Mouse (Mus musculus) CH12F3 (cell line): Measurements from ENCODE around the gene Ly6g6c.

ENCODE experiments used
- in situ Hi-C: fragments of 300-500 bp; cut with MboI; formaldehyde crosslinking; loops from 2 replicates; pipeline ENCODE4 v1.14.3; 2020; ENCODE audit warnings: low sequenced_read_pairs

The Ly6g6c gene

DNA sequence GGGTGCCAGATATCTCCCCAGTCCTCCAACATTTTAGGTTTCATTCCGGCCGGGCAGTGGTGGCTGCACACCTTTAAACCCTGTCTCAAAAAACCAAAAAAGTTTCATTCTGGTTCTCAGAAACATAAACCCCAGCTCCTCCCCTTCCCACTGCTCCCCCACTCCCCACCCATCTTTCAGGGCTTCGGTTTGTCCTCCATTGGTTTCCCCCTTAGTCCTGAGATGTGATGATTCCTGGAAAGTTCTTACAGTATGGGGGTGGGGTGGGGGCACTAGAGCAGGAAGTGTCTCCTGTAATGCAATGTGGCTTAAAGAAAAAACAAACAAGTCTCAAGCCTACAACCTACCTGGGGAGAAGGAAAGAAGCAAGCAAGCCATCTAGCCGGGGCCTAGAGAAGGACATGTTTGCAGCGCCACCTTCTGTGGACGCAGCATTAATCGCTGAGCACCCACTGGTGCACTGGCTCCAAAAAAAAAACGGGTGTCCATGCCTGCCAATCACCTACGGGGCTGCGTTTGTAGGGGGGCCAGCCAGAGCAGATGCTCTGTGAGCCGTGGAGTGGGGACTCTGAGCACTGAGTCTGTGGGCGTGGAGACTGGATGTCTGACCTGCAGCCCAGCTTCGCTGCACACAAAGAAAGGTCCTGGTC is 40.7 kb downstream of the Ly6g6c start:
- in situ Hi-C loops = no loop called here

DNA sequence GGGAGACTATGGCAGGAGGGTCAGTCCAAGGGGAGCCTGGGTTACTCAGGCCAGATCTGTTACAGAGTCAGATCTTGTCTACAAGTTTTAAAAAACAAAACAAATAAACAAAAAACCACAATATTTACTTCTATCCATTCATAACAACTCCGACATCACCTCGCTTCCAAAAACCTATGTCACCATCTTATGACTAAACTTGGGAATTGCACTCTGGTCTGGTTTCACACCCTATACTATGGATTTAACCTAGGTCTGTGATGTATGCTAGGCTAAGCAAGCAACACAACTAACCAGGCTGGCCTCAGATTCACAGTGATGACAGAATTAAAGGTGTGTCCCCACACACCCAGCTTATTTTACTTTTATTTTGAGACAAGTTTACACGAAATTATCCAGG is 41.3 kb downstream of the Ly6g6c start:
- in situ Hi-C loops = no loop called here

DNA sequence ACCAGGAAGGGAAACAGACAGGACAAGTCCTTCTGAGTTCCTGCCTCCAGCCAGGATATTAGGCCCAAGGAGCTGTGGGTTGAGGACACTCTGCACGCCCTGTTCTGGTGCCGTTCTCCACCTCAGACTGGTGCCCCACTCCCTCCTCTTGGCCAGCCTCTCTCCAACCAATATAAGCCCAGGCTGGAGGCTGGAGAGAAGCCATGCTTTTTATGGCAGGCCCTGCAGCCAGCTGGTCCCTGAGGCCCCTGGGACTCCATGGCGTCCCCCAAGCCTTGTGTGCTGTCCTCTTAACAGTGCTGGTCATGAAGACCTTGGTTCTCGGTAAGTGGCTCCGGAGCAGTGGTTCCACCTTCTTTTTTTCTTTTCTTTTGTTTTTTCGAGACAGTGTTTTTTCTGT is 42.9 kb downstream of the Ly6g6c start, which contains the start of gene Ly6g5c:
Gene Ly6g5c, plus strand, starts transcription at position 183 of the 400 bp plus-strand sequence.
- in situ Hi-C loops = no loop called here

DNA sequence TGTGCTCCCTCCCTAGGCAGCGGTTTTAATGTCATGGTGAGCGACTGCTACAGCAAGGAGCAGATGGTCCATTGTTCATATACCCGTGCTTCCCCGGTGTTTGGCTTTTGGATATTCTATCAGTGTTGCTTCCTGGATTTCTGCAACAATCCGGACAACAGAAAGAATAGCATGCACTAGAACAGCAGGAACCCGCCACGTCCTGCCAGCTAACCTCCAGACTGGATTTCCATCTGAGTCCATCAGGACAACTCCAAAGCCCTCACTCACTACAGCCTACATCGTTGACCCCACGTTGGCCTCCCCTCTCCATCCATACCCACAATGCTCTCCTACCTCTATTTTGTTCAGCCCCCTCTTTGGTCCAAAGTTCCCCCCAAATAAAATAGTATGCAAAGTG is 46.6 kb downstream of the Ly6g6c start:
- in situ Hi-C loops = no loop called here

DNA sequence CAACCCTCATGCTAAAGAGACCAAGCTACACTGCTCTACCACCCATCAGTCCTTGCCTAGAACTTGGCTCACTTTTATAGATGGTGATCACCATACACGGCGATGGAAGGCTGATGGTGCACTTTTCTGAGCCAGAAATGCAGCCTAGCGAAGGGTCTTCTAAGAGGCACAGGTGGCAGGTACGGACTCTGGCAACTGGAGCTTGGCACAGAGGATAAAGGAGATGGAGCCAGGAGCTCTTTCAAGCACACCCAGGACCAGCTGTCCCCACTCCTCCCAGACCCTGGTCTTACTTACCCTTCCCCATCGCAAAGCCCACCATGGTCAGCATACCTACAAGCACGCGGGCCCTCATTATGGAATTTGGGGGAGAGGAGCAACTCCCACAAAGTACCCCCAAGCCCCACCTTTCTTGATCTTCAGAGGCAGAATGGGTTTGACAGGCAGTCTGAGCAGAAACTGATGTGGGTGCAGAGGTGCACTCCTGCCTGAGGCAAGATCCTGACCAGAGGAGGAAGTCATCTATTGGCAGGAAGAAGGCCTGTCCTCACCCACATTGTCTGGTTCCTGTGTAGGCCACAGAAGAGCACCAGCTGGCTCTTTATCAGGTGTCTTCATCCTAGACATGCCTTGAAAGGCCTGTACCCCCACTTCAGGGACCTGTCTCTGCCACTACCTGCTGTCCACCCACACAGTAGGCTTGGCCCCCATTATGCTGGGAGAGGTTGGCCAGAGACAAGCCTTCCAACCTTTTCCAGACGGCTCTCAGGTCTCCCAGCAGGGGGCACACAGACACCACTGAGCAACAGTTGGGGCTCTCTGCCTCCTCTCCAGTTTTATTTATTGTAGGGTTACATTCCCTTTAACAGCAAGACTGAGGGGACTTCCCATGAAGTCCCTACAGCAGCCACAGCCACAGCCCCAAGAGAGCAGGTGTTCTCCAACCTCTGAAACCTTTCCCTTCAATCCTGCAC is 50.1 kb downstream of the Ly6g6c start, which contains the start of gene Ly6g5b:
Gene Ly6g5b, minus strand, starts transcription at position 383 of the 974 bp plus-strand sequence.
- in situ Hi-C loops = no loop called here
